Mouse (Mus musculus) MEL (cell line): ENCODE results near the gene Rcor1. TPM values are rescaled to one million over a fixed set of nuclear protein-coding genes. Genes with fewer than 3 reads are reported as not detected.

ENCODE experiments used
- DNase-seq: peaks from one replicate; pipeline ENCODE4 v3.0.0; 2011; ENCODE audit warnings: low read depth, low spot score
- H3K27ac ChIP-seq: 2 replicates; pipeline ENCODE4 v1.5.1; 2012; ENCODE audit warnings: low read depth, mild to moderate bottlenecking, control low read depth, low read length, moderate library complexity; ENCODE audit not compliant: control insufficient read depth
- H3K27me3 ChIP-seq, 2 experiments: fragments of 150-350 bp in 1 of 2; sonication (generic) in 1 of 2; 2 replicates each; pipeline ENCODE4 v1.6.1; 2012; ENCODE audit warnings: low read length in 2 of 2, mild to moderate bottlenecking in 2 of 2, improper control_type of control experiment in 1 of 2, moderate library complexity in 1 of 2; ENCODE audit not compliant: insufficient read depth in 2 of 2, control insufficient read depth in 1 of 2
- H3K36me3 ChIP-seq, 2 experiments: 2 replicates each; pipeline ENCODE4 v1.6.1; 2012 to 2014; ENCODE audit warnings: low read length in 2 of 2, improper control_type of control experiment in 1 of 2, inconsistent platforms in 1 of 2, mild to moderate bottlenecking in 1 of 2; ENCODE audit not compliant: insufficient read depth in 2 of 2, control insufficient read depth in 1 of 2
- H3K4me1 ChIP-seq, 2 experiments: fragments of 150-350 bp in 1 of 2; sonication (generic) in 1 of 2; 2 replicates each; pipeline ENCODE4 v1.6.1; 2012; ENCODE audit warnings: low read length in 2 of 2, improper control_type of control experiment in 1 of 2, mild to moderate bottlenecking in 1 of 2; ENCODE audit not compliant: insufficient read depth in 2 of 2, control insufficient read depth in 1 of 2
- H3K4me3 ChIP-seq, 2 experiments: fragments of 150-350 bp in 1 of 2; sonication (generic) in 1 of 2; 2 replicates each; pipeline ENCODE4 v1.5.1; 2012; ENCODE audit warnings: low read depth in 2 of 2, low read length in 2 of 2, mild to moderate bottlenecking in 2 of 2, moderate library complexity in 2 of 2, control low read depth in 1 of 2, improper control_type of control experiment in 1 of 2; ENCODE audit not compliant: control insufficient read depth in 1 of 2, insufficient read depth in 1 of 2
- H3K79me2 ChIP-seq: 2 replicates; pipeline ENCODE4 v1.6.1; 2012; ENCODE audit warnings: mild to moderate bottlenecking, low read length, moderate library complexity; ENCODE audit not compliant: control insufficient read depth, poor library complexity, insufficient read depth
- H3K9ac ChIP-seq: 2 replicates; pipeline ENCODE4 v1.6.1; 2012; ENCODE audit warnings: low read depth, mild to moderate bottlenecking, control low read depth, low read length, moderate library complexity; ENCODE audit not compliant: control insufficient read depth, poor library complexity, severe bottlenecking
- H3K9me3 ChIP-seq: fragments of 150-350 bp; sonication (generic); replicated peaks from 2 replicates; pipeline ENCODE4 v1.6.1; 2012; ENCODE audit warnings: mild to moderate bottlenecking, low read length, improper control_type of control experiment, moderate library complexity; ENCODE audit not compliant: insufficient read depth
- CHD1 ChIP-seq: IDR thresholded peaks from 2 replicates; pipeline ENCODE4 v1.6.1; 2012; ENCODE audit warnings: low read depth, mild to moderate bottlenecking, inconsistent platforms, low read length, improper control_type of control experiment
- ELF1 ChIP-seq: IDR thresholded peaks from 2 replicates; pipeline ENCODE4 v1.6.1; 2014; ENCODE audit warnings: low read depth, mild to moderate bottlenecking, inconsistent platforms, low read length, improper control_type of control experiment, moderate library complexity
- GATA1 ChIP-seq: IDR thresholded peaks from 2 replicates; pipeline ENCODE4 v1.6.1; 2011; ENCODE audit warnings: low read depth, low read length, improper control_type of control experiment
- HCFC1 ChIP-seq: IDR thresholded peaks from 2 replicates; pipeline ENCODE4 v1.6.1; 2012; ENCODE audit warnings: low read depth, mild to moderate bottlenecking, inconsistent platforms, low read length, improper control_type of control experiment, moderate library complexity
- MAX ChIP-seq: IDR thresholded peaks from 2 replicates; pipeline ENCODE4 v1.6.1; 2011; ENCODE audit warnings: low read length, improper control_type of control experiment
- MAZ ChIP-seq: IDR thresholded peaks from 2 replicates; pipeline ENCODE4 v1.6.1; 2012; ENCODE audit warnings: low read depth, mild to moderate bottlenecking, inconsistent platforms, low read length, improper control_type of control experiment
- MYC ChIP-seq: IDR thresholded peaks from 2 replicates; pipeline ENCODE4 v1.6.1; 2011; ENCODE audit warnings: low read depth, mild to moderate bottlenecking, low read length, improper control_type of control experiment, moderate library complexity
- NELFE ChIP-seq: IDR thresholded peaks from 2 replicates; pipeline ENCODE4 v1.6.1; 2011; ENCODE audit warnings: low read depth, low read length, improper control_type of control experiment
- POLR2AphosphoS5 ChIP-seq: IDR thresholded peaks from 2 replicates; pipeline ENCODE4 v1.6.1; 2012; ENCODE audit warnings: low read depth, borderline replicate concordance, mild to moderate bottlenecking, inconsistent platforms, low read length, moderate library complexity, mixed read lengths
- SMC3 ChIP-seq: IDR thresholded peaks from 2 replicates; pipeline ENCODE4 v1.6.1; 2011; ENCODE audit warnings: low read depth, low read length, improper control_type of control experiment
- TAL1 ChIP-seq: IDR thresholded peaks from 2 replicates; pipeline ENCODE4 v1.6.1; 2012; ENCODE audit warnings: mild to moderate bottlenecking, inconsistent platforms, low read length, moderate library complexity, mixed read lengths
- TBP ChIP-seq: IDR thresholded peaks from 2 replicates; pipeline ENCODE4 v1.8.0; 2011; ENCODE audit warnings: low read depth, low read length, improper control_type of control experiment
- TCF12 ChIP-seq: IDR thresholded peaks from 2 replicates; pipeline ENCODE4 v1.6.1; 2014; ENCODE audit warnings: low read depth, mild to moderate bottlenecking, inconsistent platforms, low read length, improper control_type of control experiment, moderate library complexity
- USF1 ChIP-seq: IDR thresholded peaks from 2 replicates; pipeline ENCODE4 v1.6.1; 2014; ENCODE audit warnings: low read depth, mild to moderate bottlenecking, inconsistent platforms, low read length, improper control_type of control experiment, moderate library complexity
- USF2 ChIP-seq, 2 experiments: IDR thresholded peaks; 2 replicates each; pipeline ENCODE4 v1.6.1; 2011 to 2012; ENCODE audit warnings: improper control_type of control experiment in 2 of 2, low read length in 2 of 2, borderline replicate concordance in 1 of 2, inconsistent platforms in 1 of 2, low read depth in 1 of 2, mild to moderate bottlenecking in 1 of 2; ENCODE audit not compliant: insufficient read depth in 1 of 2
- ZC3H11A ChIP-seq: IDR thresholded peaks from 2 replicates; pipeline ENCODE4 v1.6.1; 2012; ENCODE audit warnings: low read depth, mild to moderate bottlenecking, inconsistent platforms, low read length, improper control_type of control experiment
- ZNF384 ChIP-seq: IDR thresholded peaks from 2 replicates; pipeline ENCODE4 v1.6.1; 2012; ENCODE audit warnings: low read depth, mild to moderate bottlenecking, inconsistent platforms, low read length, improper control_type of control experiment
- polyA plus RNA-seq, 2 experiments: library from polyadenylated mRNA; stranded (reverse) in 1 of 2; unstranded in 1 of 2; fragments of >175 nt in 1 of 2; fragments of >200 nt in 1 of 2; gene quantifications; 2 replicates each; pipeline versions ENCODE4 v1.2.1 to v1.2.4; 2012; ENCODE audit warnings: low replicate concordance in 2 of 2, low read depth in 1 of 2; ENCODE audit not compliant: insufficient read length in 2 of 2, insufficient read depth in 1 of 2, missing spikeins in 1 of 2
- total RNA-seq: library from RNA; depleted of rRNA; stranded (reverse); fragments of 300-350 nt; gene quantifications from 2 replicates; pipeline ENCODE4 v1.2.3, GENCODE M21; 2012

Gene Rcor1
- total and polyA plus RNA-seq, 3 experiments = 23.1 to 44.3 (median 37.1) TPM

GRCm38 (mm10) chr12:111151422-111152156, 112.4 kb downstream of the Rcor1 start:
- Histone ChIP-seq H3K4me3 (no peak overlapping the region), H3K9ac (no peak overlapping the region), H3K27me3 (no peaks in the 10 kb centered on the region; a peak in 1 of 4 replicates), H3K9me3 (no peaks in the 10 kb centered on the region), H3K79me2 (no peaks in the 10 kb centered on the region)
- DNase-seq = no peak
- TF ChIP-seq POLR2AphosphoS5 = no peak
- no peak for TF ChIP-seq ZNF384
- no peak for TF ChIP-seq TAL1
- no peak for TF ChIP-seq CHD1
- no peak for TF ChIP-seq MAZ
- TF ChIP-seq NELFE = no peak
- TF ChIP-seq GATA1 = no peak
- no peak for TF ChIP-seq USF1
- no peak for TF ChIP-seq TBP
- no peak for TF ChIP-seq MYC
- TF ChIP-seq TCF12 = no peak
- TF ChIP-seq MAX = no peak
- TF ChIP-seq ELF1 = no peak
- TF ChIP-seq ZC3H11A = no peak
- no peak for TF ChIP-seq HCFC1
- TF ChIP-seq USF2 (IDR thresholded peaks at IDR 0.05; ENCODE audit: borderline replicate concordance in 1 of 2, insufficient read depth in 1 of 2, low read depth in 1 of 2, low read length in 2 of 2) = no peak
- TF ChIP-seq SMC3 = no peak
- TF ChIP-seq, all 39 proteins: peak for 0
- Histone ChIP-seq H3K4me1 (peaks cover 0 to 6% of the 10 kb centered on the region in 2 experiments; a peak in 2 of 4 replicates), H3K27ac (no peak overlapping the region), H3K36me3 (no peaks in the 10 kb centered on the region)

- H3K79me2 ChIP-seq = no peaks in the 10 kb centered on the region
- H3K27me3 ChIP-seq = no peaks in the 10 kb centered on the region; a peak in 1 of 4 replicates
- DNase-seq = no peak
- peaks cover 0 to 6% of the 10 kb centered on the region in 2 experiments; a peak in 2 of 4 replicates for H3K4me1 ChIP-seq
- H3K9ac ChIP-seq = no peak overlapping the region
- H3K36me3 ChIP-seq = no peaks in the 10 kb centered on the region
- no peaks in the 10 kb centered on the region for H3K9me3 ChIP-seq
- no peak overlapping the region for H3K4me3 ChIP-seq
- no peak overlapping the region for H3K27ac ChIP-seq
- TF ChIP-seq MAX (no peak), USF2 (IDR thresholded peaks at IDR 0.05; ENCODE audit: borderline replicate concordance in 1 of 2, insufficient read depth in 1 of 2, low read depth in 1 of 2, low read length in 2 of 2) (peak in 1 of 2 experiments; percentile 8; a peak in 1 of 4 replicates), USF1 (peak; percentile 74)
Observed at GRCm38 (mm10) chr12:111152579-111152978, 113.4 kb downstream of the Rcor1 start.
